Mouse (Mus musculus): ENCODE data around the gene Marveld2. TPM values are rescaled to one million over a fixed set of nuclear protein-coding genes. Genes with fewer than 3 reads are reported as not detected.

Gene Marveld2
- polyA plus RNA-seq, 1 experiment from 2014 or later = 9.4 TPM

GRCm38 (mm10) chr13:100594041-100594792 lies 22.6 kb downstream of the Marveld2 start:
- peak overlapping the region; percentile 87 for H3K27ac ChIP-seq (ENCODE audit: low read depth)
- DNase-seq (no peak), ATAC-seq (peak; percentile 85)
- 53% methylated on average over 11 of the region's 17 CpGs for WGBS (ENCODE audit: insufficient replicate concordance)
- H3K4me3 ChIP-seq (ENCODE audit: low read depth, low read length) = peak overlapping the region; percentile 27
- H3K9me3 ChIP-seq (ENCODE audit: low read length) = no peaks in the 10 kb centered on the region
- TF ChIP-seq CTCF (IDR thresholded peaks at IDR 0.05; ENCODE audit: low read depth) = peak; percentile 34
- TF ChIP-seq EP300 (IDR thresholded peaks at IDR 0.05; ENCODE audit: low read depth) = no peak
- no peaks in the 10 kb centered on the region for H3K27me3 ChIP-seq (ENCODE audit: insufficient read depth, low read length)
- H3K36me3 ChIP-seq (replicated peaks; ENCODE audit: insufficient read depth, low read length) = no peaks in the 10 kb centered on the region
- H3K9ac ChIP-seq (replicated peaks) = no peak overlapping the region
- peak overlapping the region; percentile 60 for H3K4me2 ChIP-seq (ENCODE audit: low read depth, low read length)
- 0 out of 2 replicates have a peak, but pooled peaks cover 5% of the 10 kb centered on the region for H3K4me1 ChIP-seq (ENCODE audit: insufficient read depth)

DNA sequence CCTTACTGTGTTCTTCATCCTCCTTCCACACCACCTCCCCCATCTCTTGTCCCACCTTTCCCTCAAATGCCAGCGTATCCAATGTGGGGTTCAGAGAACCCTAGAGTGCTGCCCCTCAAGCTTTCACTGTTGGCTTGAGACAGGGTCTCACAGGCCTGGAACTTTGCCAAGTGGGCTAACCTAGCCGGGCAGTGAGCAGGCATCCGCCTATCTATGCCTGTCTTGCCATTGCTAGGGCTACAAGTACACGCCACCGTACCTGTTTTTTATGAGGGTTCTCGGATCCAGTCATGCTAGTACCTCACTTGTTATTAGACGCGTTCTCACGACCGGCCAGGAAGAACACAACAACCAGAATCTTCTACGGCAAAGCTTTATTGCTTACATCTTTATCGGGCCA lies 28.1 kb downstream of the Marveld2 start:
- H3K27ac ChIP-seq (ENCODE audit: low read depth) = no peak overlapping the region
- peak overlapping the region; percentile 48; the same call in 1 of the 2 replicates for H3K4me2 ChIP-seq (ENCODE audit: low read depth, low read length)
- 81% methylated on average over 11 of the region's 12 CpGs for WGBS (ENCODE audit: insufficient replicate concordance)
- TF ChIP-seq CTCF (IDR thresholded peaks at IDR 0.05; ENCODE audit: low read depth) (no peak), EP300 (IDR thresholded peaks at IDR 0.05; ENCODE audit: low read depth) (no peak)
- peak overlapping the region; percentile 30 for H3K4me3 ChIP-seq (ENCODE audit: low read depth, low read length)
- no peaks in the 10 kb centered on the region; the same call in 1 of the 2 replicates for H3K4me1 ChIP-seq (ENCODE audit: insufficient read depth)
- no peak overlapping the region for H3K9ac ChIP-seq (replicated peaks)
- H3K27me3 ChIP-seq (ENCODE audit: insufficient read depth, low read length) = no peaks in the 10 kb centered on the region
- ATAC-seq = peak; percentile 49
- no peaks in the 10 kb centered on the region for H3K9me3 ChIP-seq (ENCODE audit: low read length)
- DNase-seq = no peak
- peaks cover 10% of the 10 kb centered on the region for H3K36me3 ChIP-seq (replicated peaks; ENCODE audit: insufficient read depth, low read length)

DNA sequence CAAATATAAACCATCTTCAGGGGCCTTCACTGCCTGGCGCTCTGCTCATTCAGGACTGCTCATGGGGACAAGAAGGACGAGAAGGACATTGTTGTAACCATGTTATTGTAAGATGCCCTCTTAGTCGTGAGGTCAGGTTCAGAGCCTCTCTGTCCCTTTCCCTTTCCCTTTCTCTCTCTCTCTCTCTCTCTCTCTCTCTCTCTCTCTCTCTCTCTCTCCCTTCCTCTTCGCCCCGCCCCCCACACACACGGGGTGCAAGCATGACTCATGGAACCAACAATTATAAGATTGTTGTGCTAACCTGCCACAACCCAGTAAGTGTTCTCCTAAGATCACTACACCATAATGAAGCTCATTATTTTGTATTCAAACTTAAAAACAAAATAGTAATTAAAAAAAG lies 34.6 kb downstream of the Marveld2 start:
- H3K4me3 ChIP-seq (ENCODE audit: low read depth, low read length) = no peak overlapping the region
- TF ChIP-seq EP300 (IDR thresholded peaks at IDR 0.05; ENCODE audit: low read depth) (no peak), CTCF (IDR thresholded peaks at IDR 0.05; ENCODE audit: low read depth) (no peak)
- H3K27me3 ChIP-seq (ENCODE audit: insufficient read depth, low read length) = no peaks in the 10 kb centered on the region
- no peak for DNase-seq
- H3K36me3 ChIP-seq (replicated peaks; ENCODE audit: insufficient read depth, low read length) = no peaks in the 10 kb centered on the region
- no peaks in the 10 kb centered on the region for H3K9me3 ChIP-seq (ENCODE audit: low read length)
- no peak overlapping the region; the same call in 1 of the 2 replicates for H3K27ac ChIP-seq (ENCODE audit: low read depth)
- H3K9ac ChIP-seq (replicated peaks) = no peak overlapping the region
- 56% methylated on average over 6 of the region's 6 CpGs for WGBS (ENCODE audit: insufficient replicate concordance)
- no peak for ATAC-seq
- 0 out of 2 replicates have a peak, but pooled peaks cover 6% of the 10 kb centered on the region for H3K4me1 ChIP-seq (ENCODE audit: insufficient read depth)
- no peak overlapping the region for H3K4me2 ChIP-seq (ENCODE audit: low read depth, low read length)

GRCm38 (mm10) chr13:100581701-100582100 lies 35.1 kb downstream of the Marveld2 start:
- no peak overlapping the region; the same call in 1 of the 2 replicates for H3K27ac ChIP-seq (ENCODE audit: low read depth)
- H3K9ac ChIP-seq (replicated peaks) = no peak overlapping the region
- ATAC-seq = no peak
- WGBS (ENCODE audit: insufficient replicate concordance) = 52% methylated on average over 3 of the region's 3 CpGs
- H3K27me3 ChIP-seq (ENCODE audit: insufficient read depth, low read length) = no peaks in the 10 kb centered on the region
- TF ChIP-seq CTCF (IDR thresholded peaks at IDR 0.05; ENCODE audit: low read depth) (no peak), EP300 (IDR thresholded peaks at IDR 0.05; ENCODE audit: low read depth) (no peak)
- H3K4me2 ChIP-seq (ENCODE audit: low read depth, low read length) = no peak overlapping the region
- H3K4me1 ChIP-seq (ENCODE audit: insufficient read depth) = peaks cover 6% of the 10 kb centered on the region; the same call in 1 of the 2 replicates
- H3K4me3 ChIP-seq (ENCODE audit: low read depth, low read length) = no peak overlapping the region
- DNase-seq = no peak
- no peaks in the 10 kb centered on the region for H3K36me3 ChIP-seq (replicated peaks; ENCODE audit: insufficient read depth, low read length)
- no peaks in the 10 kb centered on the region for H3K9me3 ChIP-seq (ENCODE audit: low read length)

DNA sequence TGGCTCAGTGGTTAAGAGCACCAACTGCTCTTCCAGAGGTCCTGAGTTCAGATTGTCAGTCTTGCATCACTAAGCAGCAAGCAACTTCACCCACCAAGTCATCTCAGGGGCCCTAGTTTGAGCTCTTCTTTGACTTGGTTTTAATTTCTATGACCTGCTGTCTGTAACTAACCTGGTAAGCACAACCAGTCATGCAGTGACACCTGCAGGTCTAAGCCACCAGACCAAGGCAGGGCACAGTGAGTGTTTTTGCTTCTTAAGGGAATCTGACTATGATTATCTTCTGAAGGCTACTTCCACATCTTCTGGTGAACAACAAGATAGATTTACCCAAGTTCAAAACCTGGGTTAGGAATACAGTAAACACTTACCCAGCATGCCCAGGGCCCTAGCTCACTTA lies 36.8 kb downstream of the Marveld2 start:
- Histone ChIP-seq H3K4me1 (ENCODE audit: insufficient read depth) (peaks cover 6% of the 10 kb centered on the region; the same call in 1 of the 2 replicates), H3K4me3 (ENCODE audit: low read depth, low read length) (no peak overlapping the region), H3K4me2 (ENCODE audit: low read depth, low read length) (no peak overlapping the region), H3K36me3 (replicated peaks; ENCODE audit: insufficient read depth, low read length) (no peaks in the 10 kb centered on the region), H3K27ac (ENCODE audit: low read depth) (peak overlapping the region; percentile 76), H3K9ac (replicated peaks) (no peak overlapping the region), H3K9me3 (ENCODE audit: low read length) (no peaks in the 10 kb centered on the region), H3K27me3 (ENCODE audit: insufficient read depth, low read length) (no peaks in the 10 kb centered on the region)
- no peak for DNase-seq
- TF ChIP-seq EP300 (IDR thresholded peaks at IDR 0.05; ENCODE audit: low read depth) = no peak
- peak; percentile 58 for TF ChIP-seq CTCF (IDR thresholded peaks at IDR 0.05; ENCODE audit: low read depth)
- ATAC-seq = no peak

GRCm38 (mm10) chr13:100579220-100579619 lies 37.6 kb downstream of the Marveld2 start:
- ATAC-seq (peak; percentile 88), DNase-seq (peak; percentile 73)
- Histone ChIP-seq H3K4me2 (ENCODE audit: low read depth, low read length) (no peak overlapping the region), H3K4me3 (ENCODE audit: low read depth, low read length) (no peak overlapping the region), H3K36me3 (replicated peaks; ENCODE audit: insufficient read depth, low read length) (no peaks in the 10 kb centered on the region), H3K27ac (ENCODE audit: low read depth) (peak overlapping the region; percentile 76), H3K9ac (replicated peaks) (no peak overlapping the region), H3K27me3 (ENCODE audit: insufficient read depth, low read length) (no peaks in the 10 kb centered on the region), H3K9me3 (ENCODE audit: low read length) (no peaks in the 10 kb centered on the region), H3K4me1 (ENCODE audit: insufficient read depth) (peaks cover 6% of the 10 kb centered on the region; the same call in 1 of the 2 replicates)
- WGBS (ENCODE audit: insufficient replicate concordance) = 41% methylated on average over 3 of the region's 3 CpGs
- TF ChIP-seq EP300 (IDR thresholded peaks at IDR 0.05; ENCODE audit: low read depth) (no peak), CTCF (IDR thresholded peaks at IDR 0.05; ENCODE audit: low read depth) (no peak)

Measured in liver, postnatal 0 days (tissue).